Mouse (Mus musculus): ENCODE results near the gene Msantd3. TPM values are rescaled to one million over a fixed set of nuclear protein-coding genes. Genes with fewer than 3 reads are reported as not detected.
A peak's percentile ranks its signal among the peaks of the same experiment; 100 is the strongest.

The Msantd3 gene
- polyA plus RNA-seq, 1 experiment from 2014 or later = 34.1 TPM

- ATAC-seq (ENCODE audit: insufficient read depth) (no peak), DNase-seq (no peak)
- Histone ChIP-seq H3K27ac (ENCODE audit: low read depth) (no peak overlapping the region), H3K4me1 (ENCODE audit: insufficient read depth) (peaks cover 19% of the 10 kb centered on the region), H3K9ac (no peak overlapping the region), H3K27me3 (ENCODE audit: insufficient read depth, low read length) (no peaks in the 10 kb centered on the region), H3K4me2 (no peak overlapping the region), H3K9me3 (ENCODE audit: low read depth, low read length) (no peaks in the 10 kb centered on the region), H3K36me3 (ENCODE audit: insufficient read depth) (no peaks in the 10 kb centered on the region), H3K4me3 (ENCODE audit: low read depth, low read length) (no peak overlapping the region)
- 49% methylated on average over 12 of the region's 12 CpGs for WGBS
- TF ChIP-seq CTCF (IDR thresholded peaks at IDR 0.05; ENCODE audit: low read depth) = no peak
Observed at GRCm38 (mm10) chr4:48545966-48546365, 6.2 kb downstream of the Msantd3 start.

- H3K36me3 ChIP-seq (ENCODE audit: insufficient read depth) = no peaks in the 10 kb centered on the region
- no peak overlapping the region for H3K4me2 ChIP-seq
- no peak for ATAC-seq (ENCODE audit: insufficient read depth)
- H3K9ac ChIP-seq = no peak overlapping the region
- H3K9me3 ChIP-seq (ENCODE audit: low read depth, low read length) = no peaks in the 10 kb centered on the region
- H3K27me3 ChIP-seq (ENCODE audit: insufficient read depth, low read length) = no peaks in the 10 kb centered on the region
- H3K27ac ChIP-seq (ENCODE audit: low read depth) = no peak overlapping the region
- WGBS = 77% methylated on average over 9 of the region's 9 CpGs
- DNase-seq = no peak
- H3K4me1 ChIP-seq (ENCODE audit: insufficient read depth) = peaks cover 17% of the 10 kb centered on the region
- no peak overlapping the region for H3K4me3 ChIP-seq (ENCODE audit: low read depth, low read length)
- TF ChIP-seq CTCF (IDR thresholded peaks at IDR 0.05; ENCODE audit: low read depth) = no peak
Observed at GRCm38 (mm10) chr4:48546568-48547496, 7.1 kb downstream of the Msantd3 start.

DNA sequence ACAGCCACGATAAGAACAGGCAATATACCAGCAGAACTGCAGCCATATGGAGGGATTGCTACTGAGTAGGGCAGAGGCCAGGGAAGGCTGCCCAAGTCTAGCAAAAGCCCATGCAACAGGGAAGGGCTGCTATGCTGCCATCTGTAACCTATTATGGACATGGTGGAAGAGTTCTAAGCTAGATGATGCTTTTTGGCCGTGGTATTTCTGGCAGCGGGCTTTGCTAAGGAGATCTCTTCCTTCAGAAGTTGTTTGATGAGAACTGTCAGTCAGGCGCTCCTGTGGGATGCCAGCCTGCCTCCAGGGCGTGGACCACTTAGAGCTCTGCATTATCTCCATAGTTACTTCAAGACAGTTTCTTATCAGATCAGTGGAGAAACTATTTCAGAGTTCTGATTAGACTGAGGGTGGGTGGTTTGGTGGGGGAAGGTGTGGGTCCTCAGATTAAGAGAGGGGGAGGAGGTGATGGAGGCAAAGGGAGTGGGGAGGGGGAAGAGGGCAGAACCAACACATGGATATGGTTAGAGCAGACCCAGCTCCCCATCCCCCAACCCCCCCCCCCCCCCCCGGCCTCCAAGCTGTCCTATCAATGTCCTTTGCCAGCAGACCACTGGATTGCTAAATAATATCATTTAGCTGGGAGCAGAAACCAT, 8.8 kb downstream of the Msantd3 start:
- WGBS = 36% methylated on average over 5 of the region's 6 CpGs
- H3K4me1 ChIP-seq (ENCODE audit: insufficient read depth) = peaks cover 9% of the 10 kb centered on the region; the same call in 1 of the 2 replicates

DNA sequence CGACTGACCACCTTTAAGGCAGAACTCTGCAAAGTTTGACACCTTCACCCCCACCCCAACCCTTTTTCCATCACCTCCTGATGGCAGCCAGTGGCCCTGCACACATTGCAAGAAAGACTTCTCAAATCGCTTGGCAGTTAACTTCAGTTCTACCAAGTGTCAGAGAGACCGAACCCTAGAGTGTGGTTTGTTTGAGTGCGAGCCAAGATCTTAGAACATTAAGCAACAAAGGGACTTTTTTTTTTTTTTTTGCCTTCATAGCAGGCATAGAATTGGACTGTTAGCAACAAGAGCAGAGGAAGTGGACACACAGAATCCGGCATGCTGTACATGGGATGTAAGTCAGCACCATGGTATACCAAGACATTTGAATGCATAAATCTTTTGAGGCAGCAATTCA, 9.9 kb downstream of the Msantd3 start:
- Histone ChIP-seq H3K27me3 (ENCODE audit: insufficient read depth, low read length) (no peaks in the 10 kb centered on the region), H3K4me1 (ENCODE audit: insufficient read depth) (peaks cover 9% of the 10 kb centered on the region; the same call in 1 of the 2 replicates), H3K36me3 (ENCODE audit: insufficient read depth) (peaks cover 21% of the 10 kb centered on the region; the same call in 1 of the 2 replicates), H3K4me3 (ENCODE audit: low read depth, low read length) (no peak overlapping the region), H3K9me3 (ENCODE audit: low read depth, low read length) (no peaks in the 10 kb centered on the region), H3K4me2 (no peak overlapping the region), H3K9ac (no peak overlapping the region), H3K27ac (ENCODE audit: low read depth) (no peak overlapping the region)
- DNase-seq (peak; percentile 74), ATAC-seq (ENCODE audit: insufficient read depth) (no peak)
- 51% methylated on average over 5 of the region's 5 CpGs for WGBS
- TF ChIP-seq CTCF (IDR thresholded peaks at IDR 0.05; ENCODE audit: low read depth) = no peak

More for the DNA sequence above, 8.8 kb downstream of the Msantd3 start:
- no peak overlapping the region for H3K4me2 ChIP-seq
- H3K4me3 ChIP-seq (ENCODE audit: low read depth, low read length) = no peak overlapping the region
- H3K27ac ChIP-seq (ENCODE audit: low read depth) = no peak overlapping the region
- peaks cover 14% of the 10 kb centered on the region; the same call in 1 of the 2 replicates for H3K36me3 ChIP-seq (ENCODE audit: insufficient read depth)
- H3K9ac ChIP-seq = no peak overlapping the region
- no peaks in the 10 kb centered on the region for H3K27me3 ChIP-seq (ENCODE audit: insufficient read depth, low read length)
- no peak for ATAC-seq (ENCODE audit: insufficient read depth)
- DNase-seq = no peak
- no peaks in the 10 kb centered on the region for H3K9me3 ChIP-seq (ENCODE audit: low read depth, low read length)
- no peak for TF ChIP-seq CTCF (IDR thresholded peaks at IDR 0.05; ENCODE audit: low read depth)

GRCm38 (mm10) chr4:48552486-48553064, 12.8 kb downstream of the Msantd3 start:
- Histone ChIP-seq H3K4me1 (ENCODE audit: insufficient read depth) (peaks cover 9% of the 10 kb centered on the region; the same call in 1 of the 2 replicates), H3K27me3 (ENCODE audit: insufficient read depth, low read length) (no peaks in the 10 kb centered on the region), H3K27ac (ENCODE audit: low read depth) (no peak overlapping the region), H3K9ac (no peak overlapping the region), H3K36me3 (ENCODE audit: insufficient read depth) (peaks cover 34% of the 10 kb centered on the region; the same call in 1 of the 2 replicates), H3K9me3 (ENCODE audit: low read depth, low read length) (no peaks in the 10 kb centered on the region), H3K4me2 (no peak overlapping the region), H3K4me3 (ENCODE audit: low read depth, low read length) (no peak overlapping the region)
- DNase-seq (no peak), ATAC-seq (ENCODE audit: insufficient read depth) (no peak)
- no peak for TF ChIP-seq CTCF (IDR thresholded peaks at IDR 0.05; ENCODE audit: low read depth)
- 93% methylated on average over 27 of the region's 27 CpGs for WGBS

GRCm38 (mm10) chr4:48554132-48554531, 14.4 kb downstream of the Msantd3 start:
- no peak for TF ChIP-seq CTCF (IDR thresholded peaks at IDR 0.05; ENCODE audit: low read depth)
- no peaks in the 10 kb centered on the region for H3K27me3 ChIP-seq (ENCODE audit: insufficient read depth, low read length)
- 0 out of 2 replicates have a peak, but pooled peaks cover 3% of the 10 kb centered on the region for H3K4me1 ChIP-seq (ENCODE audit: insufficient read depth)
- no peaks in the 10 kb centered on the region for H3K9me3 ChIP-seq (ENCODE audit: low read depth, low read length)
- DNase-seq = no peak
- no peak for ATAC-seq (ENCODE audit: insufficient read depth)
- no peak overlapping the region for H3K4me2 ChIP-seq
- WGBS = 89% methylated on average over 7 of the region's 7 CpGs
- H3K9ac ChIP-seq = no peak overlapping the region
- H3K4me3 ChIP-seq (ENCODE audit: low read depth, low read length) = no peak overlapping the region
- H3K36me3 ChIP-seq (ENCODE audit: insufficient read depth) = peaks cover 35% of the 10 kb centered on the region; the same call in 1 of the 2 replicates
- no peak overlapping the region for H3K27ac ChIP-seq (ENCODE audit: low read depth)

Measured in lung, embryonic 14.5 days (tissue).